Mouse (Mus musculus): ENCODE data around the gene Lrrc20. TPM values are rescaled to one million over a fixed set of nuclear protein-coding genes. Genes with fewer than 3 reads are reported as not detected.
"Not testable (repeated sequence)": the region's sequence is repeated elsewhere in the genome, so short reads cannot be mapped to it uniquely, and the experiment has no call there.

The Lrrc20 gene
- 10 to 100 TPM; 15.1 to 24.4 TPM for total RNA-seq (2021)
- long read RNA-seq, experiment 1, transcript Lrrc20-201 (5 exons, 3,216 nt) = major isoform, 5 of 13 reads
- long read RNA-seq, experiment 1, partial matches to known transcripts = 0 of 13 reads
- long read RNA-seq, experiment 1, other reads (novel, unspliced or antisense) = 8 of 13 reads
- long read RNA-seq, experiment 2, partial matches to known transcripts = 1 of 6 reads
- long read RNA-seq, experiment 2, other reads (novel, unspliced or antisense) = 2 of 6 reads

DNA sequence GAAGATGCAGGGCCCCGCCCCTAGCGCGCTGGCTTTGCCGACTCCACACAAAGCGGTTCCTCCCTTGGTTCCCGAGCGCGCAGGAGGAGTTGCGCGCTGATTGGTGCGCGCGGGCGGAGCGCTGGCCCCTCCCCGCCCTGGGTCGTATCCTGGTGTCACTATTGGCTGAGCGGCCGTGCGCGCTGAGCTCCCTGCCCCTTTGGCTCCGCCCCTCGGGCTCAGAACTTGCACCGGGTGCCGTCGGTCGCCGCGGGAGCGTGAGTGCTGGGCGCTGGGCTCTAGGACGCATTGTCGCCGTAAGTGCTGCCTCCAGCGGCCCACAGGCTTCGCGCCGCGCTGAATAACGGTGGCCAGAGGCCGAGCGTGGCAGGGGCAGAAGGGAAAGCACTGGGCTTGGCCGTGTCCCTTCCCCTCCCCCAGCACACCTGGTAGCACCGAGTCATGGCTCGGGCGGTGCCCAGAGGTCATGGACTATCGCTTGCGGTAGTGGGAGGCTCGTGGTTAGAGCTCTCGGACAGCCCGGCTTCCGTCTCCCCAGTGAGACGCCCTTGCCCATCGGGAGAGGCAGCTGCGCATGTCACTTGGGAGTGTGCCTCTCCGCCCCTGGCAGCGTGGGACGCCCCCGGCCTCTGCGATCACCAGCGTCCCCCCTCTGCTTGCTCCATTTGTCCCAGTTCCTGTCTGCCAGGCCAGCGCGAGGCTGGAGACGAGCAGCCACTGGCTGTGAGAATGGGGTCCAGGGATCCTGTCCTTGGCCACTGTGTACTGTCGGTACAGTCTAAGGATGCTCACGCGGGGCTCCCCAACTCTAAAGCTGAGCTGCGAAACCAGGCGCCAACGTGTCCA lies at the start of gene Lrrc20:
Gene Lrrc20, plus strand, starts transcription at position 208 of the 846 bp plus-strand sequence.
- peak; percentile 96 to 98 for DNase-seq

DNA sequence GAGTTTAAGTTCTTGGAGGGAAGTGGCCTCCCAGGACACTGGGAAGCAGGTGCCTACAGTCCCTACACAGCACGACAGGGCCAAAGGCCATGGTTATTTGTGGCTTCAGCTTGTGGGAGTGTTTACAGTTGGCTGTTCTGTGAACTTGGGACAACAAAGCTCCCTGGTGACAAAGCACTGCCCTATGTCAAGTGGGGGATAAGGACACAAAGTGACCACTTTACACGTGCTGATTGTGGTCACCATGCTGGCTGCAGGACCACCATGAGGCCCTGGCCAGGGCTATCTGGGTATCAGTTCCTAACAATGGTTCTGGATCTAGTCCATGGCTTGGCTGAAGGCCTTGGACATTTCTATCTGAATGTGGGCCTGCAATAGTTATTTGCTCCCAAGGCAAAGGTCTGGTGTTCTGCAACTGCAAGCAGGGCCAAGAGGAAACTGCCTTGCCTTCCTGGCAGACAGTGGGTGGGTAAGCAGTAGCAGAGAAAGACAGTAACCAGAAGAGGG lies 49.3 kb upstream of the Lrrc20 start:
- peak; percentile 27 to 36 for DNase-seq

DNA sequence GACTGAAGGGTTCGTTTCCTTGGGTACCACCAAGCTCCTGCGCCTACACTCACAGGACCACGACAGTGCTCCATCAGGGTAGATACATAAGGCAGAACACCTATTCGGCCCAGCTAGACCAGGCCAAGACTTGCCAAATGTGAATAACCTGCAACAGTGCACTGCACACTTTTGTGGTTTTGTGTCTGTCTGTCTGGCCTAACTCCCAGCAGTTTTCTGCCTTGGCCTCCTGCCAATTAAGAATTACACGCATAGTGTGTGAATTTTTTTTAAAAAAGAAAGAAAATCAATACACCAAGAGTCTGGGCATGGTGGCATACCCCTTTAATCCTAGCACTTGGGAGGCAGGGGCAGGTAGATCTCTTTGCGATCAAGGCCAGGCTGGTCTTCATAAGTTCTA lies 47.6 kb upstream of the Lrrc20 start:
- no peak for DNase-seq

DNA sequence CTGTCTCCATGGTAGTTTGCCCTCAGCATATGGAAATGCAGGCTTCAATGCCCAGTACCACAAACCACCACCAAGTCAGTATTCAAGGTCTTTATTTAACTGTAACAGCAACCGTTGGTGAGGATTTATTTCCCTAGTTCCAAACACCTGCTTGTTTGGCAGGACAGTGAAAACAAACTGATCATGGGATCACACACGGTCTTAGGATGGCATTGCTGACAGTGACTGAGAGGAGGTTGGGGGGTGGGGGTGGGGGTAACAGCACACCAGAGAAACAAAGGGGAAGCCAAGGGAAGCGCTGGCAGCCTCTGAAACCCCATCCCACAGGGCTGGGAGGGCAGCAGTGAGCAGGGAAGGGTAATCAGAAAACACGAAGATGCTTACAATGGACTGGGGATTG lies 47.2 kb upstream of the Lrrc20 start:
- DNase-seq = no peak

DNA sequence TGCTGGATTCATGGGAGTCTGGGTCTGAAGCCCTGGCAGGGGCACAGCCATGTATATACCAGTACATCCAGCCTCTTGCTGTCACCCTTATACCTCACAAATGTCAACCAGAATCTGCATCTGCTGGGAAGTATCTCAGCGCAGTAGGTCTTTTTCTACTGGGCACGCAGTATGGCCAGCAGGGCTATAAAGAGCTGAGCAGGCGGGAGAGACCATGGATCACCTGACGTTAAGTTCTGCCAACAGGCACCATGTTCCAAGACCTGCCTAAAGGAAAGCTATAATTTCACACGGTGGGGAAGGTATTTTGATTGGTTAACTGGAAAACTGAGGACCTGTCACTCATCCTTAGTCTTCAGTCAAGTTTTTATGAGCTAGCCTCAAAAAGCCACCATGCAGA lies 46.6 kb upstream of the Lrrc20 start:
- no peak for DNase-seq

DNA sequence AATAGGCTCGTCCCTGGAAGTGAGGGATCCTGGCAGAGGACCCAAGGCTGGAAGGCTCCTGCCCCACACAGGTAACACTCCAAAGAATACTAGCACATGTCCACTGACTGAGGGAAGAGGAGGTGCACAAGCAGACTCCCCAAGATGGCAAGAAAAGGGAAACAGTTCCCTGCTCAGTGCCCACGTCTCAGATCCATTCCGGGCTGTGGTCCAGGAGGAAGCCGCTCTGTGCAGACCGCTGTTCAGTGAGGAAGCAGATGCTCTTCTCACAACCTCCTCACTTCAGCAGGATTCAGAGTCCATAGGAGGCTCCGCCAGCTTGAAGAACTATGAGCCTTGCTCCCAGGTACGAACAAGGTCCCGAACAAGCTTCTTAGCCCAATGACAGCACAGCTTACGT lies 44.2 kb upstream of the Lrrc20 start:
- no peak for DNase-seq

DNA sequence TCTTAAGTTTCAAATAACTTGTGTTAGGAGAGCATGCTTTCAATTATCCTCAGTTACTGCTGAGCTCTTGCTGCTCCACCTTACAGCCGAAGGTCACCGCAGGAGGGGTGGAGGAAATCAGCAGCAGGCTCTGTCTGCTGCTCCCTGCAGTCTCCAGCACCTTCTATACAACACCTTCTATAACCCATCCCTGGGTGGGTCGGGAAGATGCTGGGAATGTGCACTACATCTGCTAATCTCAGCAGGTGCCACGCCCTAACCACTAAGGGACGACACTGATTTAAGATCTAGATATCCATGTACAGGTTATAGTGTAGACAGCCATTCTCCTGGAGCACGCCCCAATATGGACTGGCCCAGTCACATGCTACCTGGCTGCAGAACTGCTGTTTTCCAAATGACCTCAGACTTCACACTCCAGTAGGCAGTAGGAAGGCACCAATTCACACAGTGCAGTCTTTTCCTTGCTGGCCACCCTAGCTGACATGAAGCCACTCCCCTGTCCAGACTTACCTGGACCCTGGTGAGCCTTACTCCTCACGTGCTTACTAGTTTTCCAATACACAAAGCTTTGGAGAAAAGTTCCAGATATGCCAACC lies 35.3 kb upstream of the Lrrc20 start:
- no peak for DNase-seq

DNA sequence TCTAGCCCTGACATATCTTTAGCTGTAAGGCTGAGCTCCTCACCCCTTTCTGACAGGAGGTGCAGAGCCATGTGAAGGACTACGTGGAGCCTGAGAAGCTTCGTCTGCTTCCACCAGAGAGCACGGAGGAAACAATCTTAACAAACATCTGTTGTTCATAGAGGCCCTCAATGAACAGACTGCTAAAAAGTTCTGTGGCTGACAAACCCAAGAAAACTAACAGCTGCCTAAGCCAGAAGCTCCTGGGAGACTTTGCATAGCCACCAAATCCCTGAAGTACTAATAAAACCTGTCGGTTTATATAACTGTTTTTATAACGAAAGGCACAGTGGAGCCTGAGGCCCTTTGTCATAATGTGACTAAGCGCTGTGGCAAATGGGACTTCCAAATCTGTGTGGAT lies 32.1 kb upstream of the Lrrc20 start:
- no peak for DNase-seq

DNA sequence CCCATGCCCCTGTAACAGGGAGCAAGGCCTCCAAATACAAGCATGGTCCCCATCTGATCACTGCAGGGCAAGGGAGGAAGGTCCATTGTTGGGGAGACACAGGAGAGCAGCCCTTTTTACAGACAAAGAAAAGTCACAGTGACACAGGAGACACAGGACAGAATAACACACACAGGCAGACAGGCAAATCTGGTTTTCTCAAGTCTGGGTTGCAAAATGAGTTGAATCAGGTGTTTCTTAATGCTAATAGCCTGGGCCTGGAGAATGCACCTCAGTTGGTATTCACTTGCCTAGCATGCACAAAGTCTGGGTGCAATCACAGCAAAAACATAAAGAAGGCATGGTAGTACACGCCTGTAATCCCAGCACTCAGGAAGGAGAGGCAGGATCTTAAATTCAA lies 31.7 kb upstream of the Lrrc20 start:
- no peak for DNase-seq

DNA sequence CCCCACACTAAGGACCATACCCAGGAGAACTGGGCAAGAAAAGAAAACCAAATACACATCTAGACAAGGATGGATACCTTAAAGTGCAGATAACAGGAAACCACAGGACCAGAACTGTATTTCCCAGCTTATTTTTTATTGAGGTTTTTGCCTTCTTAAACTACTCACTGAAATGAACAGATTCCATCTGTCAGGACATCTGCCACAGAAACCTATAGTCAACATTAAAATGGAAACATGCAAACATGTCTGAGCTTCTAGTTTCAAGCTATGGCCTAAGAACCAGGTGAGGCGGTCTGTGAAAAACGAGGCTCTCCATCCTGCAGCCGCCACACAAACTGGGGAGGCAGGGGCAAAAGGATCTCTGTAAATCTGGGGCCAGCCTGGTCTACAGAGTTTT lies 30.6 kb upstream of the Lrrc20 start:
- DNase-seq = no peak

DNA sequence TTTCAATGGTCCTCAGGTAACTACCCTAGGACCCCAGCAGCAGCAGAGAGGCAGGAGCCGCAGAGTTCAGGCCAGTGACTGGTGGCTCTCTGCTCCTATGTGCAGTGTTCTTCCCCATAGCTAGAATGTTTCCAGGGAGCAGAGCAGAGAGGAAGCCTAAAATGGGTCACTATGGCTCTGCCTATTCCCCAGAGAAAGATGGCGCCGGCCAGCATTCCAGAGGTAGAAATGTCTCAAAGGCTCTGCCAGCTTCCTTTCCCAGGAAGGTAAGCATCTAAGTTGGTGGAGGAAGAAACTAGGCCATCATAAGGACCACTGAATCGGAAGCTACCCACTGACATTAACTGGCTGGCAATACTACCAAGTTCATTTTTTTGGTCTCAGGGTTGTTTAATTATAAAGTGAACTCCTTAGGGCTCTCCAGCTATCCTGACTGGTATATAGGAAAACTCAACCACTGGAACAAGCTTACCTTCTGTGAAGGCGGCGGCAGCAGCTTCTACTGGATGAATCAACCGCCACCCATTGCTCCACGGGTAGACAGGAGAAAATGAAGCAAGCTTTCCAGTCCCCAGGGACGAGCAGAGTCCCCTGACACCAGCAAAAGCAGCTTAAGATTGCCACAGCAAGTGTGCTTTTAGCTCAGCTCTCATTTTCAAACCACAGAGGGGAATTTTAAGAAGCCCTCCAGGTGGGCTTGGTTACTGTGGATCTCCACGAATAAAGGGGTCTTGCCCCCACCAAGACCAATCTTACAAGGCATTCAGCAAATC lies 27.8 kb upstream of the Lrrc20 start:
- DNase-seq = no peak

DNA sequence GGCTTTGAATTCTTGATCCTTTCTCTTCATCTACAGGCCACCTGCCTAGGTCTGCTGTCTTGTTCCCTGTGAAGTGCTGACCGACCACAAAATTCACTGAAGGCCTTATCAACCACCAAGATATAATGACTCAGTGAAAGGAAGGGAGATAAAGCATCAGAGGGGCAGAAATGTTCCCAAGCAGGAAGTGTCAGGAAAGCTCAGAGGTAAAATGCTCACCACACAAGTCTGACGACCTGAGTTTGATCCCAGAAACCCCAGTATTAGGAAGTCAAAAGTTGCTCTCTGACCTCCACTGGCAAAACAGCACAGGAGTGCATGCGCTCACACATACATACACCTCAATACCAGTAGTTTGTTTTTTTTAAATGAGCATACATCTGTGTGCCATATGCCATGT lies 26.8 kb upstream of the Lrrc20 start:
- DNase-seq = no peak

DNA sequence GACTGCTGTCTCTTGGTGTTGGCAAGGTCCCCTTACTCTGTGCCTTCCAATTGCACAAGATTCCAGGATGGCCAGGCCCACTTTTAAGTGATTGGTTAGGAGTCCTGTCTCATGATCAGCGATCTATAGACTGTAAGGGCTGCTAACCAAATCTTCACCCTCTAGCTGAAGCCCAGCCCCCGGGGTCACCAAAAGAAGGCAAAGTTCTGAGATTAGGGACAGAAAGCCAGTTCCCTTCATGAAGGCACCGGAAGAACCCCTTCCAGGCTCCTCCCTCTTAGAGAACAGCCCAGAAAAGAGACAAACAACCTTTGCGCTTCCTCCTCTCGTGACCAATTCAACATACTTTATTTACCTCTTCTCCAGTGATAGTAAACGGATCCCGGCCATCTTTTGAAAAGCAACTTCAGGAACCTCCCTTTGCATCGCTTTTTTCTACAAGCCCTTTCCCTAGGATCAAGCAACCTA lies 24.1 kb upstream of the Lrrc20 start:
- DNase-seq = peak; percentile 55 to 65

DNA sequence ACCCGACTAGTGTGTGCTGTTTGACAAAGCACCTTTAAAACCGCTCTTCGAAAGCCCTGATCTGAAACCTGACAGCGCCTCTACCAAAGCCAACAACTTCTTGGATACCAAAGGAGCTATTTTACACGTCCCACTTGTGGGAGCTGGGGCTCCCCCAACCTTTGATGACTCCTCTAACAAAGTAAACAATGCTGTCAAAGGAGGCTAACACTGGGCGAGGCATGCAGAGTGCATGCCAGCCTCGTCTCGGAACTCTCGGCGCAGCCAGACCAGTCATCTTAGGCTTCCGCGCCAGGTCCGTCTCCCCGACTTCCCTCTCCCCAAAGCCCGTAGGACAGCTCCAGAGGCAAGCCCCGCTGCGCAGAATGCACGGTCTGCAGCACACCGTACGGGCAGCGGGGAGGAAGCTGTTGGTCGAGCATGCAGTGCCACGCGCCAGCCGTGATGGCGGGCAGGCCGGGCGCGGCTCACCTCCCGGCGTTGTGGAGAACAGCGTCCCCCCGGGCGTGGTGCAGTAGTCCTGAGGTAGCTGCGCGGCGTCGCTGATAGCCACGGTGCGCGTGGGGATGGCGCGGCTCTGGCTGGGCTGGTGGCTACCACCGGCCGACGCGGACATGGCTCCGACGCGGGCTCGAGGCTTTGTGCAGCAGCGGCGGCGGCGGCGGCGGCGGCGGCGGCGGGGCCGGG lies 23.5 kb upstream of the Lrrc20 start:
- DNase-seq = peak; percentile 47 to 59

DNA sequence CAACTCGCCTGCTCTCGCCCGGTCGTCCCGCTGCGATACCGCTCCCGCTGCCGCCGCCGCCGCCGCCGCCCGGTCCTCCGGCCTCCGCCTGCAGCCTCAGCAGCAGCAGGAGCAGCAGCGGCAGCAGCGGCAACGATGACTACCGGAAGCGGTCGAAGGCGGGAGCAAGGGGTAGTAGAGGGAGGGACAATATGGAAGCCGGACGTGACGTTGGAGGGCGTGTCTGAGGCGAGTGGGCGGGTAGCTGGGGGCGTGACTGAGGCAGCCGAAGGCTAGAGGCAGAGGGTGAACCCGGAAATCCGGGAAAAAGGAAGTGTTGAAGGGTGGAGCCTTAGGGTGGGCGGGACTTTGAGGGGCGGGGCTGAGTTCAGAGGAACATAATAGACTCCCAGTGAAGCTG lies 23.0 kb upstream of the Lrrc20 start, which contains the start of gene Eif4ebp2:
Gene Eif4ebp2, minus strand, starts transcription at position 17 of the 400 bp plus-strand sequence.
- peak; percentile 98 to 99 for DNase-seq

DNA sequence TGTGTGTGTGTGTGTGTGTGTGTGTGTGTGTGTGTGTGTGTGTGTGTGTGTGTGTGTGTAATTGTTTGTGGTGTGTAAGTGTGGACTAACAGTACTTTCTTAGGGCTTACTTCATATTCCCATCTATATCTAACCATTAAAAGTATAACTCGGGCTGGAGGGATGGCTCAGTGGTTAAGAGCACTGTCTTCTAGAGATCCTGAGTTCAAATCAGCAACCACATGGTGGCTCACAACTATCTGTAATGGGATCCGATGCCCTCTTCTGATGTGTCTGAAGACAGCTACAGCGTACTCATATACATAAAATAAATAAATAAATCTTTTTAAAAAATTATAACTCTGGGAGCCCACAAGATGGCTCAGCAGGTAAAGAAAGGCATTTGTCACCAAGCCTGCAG lies 22.4 kb upstream of the Lrrc20 start:
- not testable (repeated sequence) for DNase-seq

DNA sequence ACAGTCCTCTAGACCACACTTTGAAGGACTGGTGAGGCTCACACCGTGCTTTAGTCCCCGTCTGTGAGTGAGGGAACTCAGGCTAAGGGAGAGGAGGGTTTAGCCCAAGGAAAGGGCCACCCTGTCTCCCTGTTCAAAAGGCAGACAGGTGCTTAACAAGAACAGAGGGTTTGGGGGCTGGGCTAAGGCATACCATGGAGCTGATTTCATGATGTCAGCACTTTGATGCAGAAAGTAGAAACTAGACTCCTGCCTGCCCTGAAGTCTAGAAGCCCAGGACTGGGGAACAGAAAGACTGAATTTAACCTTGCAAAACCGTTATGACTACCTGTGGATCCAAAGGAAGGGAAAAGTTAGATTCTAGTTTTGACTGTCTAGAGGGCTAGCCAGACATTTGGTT lies 18.4 kb upstream of the Lrrc20 start:
- DNase-seq = no peak

DNA sequence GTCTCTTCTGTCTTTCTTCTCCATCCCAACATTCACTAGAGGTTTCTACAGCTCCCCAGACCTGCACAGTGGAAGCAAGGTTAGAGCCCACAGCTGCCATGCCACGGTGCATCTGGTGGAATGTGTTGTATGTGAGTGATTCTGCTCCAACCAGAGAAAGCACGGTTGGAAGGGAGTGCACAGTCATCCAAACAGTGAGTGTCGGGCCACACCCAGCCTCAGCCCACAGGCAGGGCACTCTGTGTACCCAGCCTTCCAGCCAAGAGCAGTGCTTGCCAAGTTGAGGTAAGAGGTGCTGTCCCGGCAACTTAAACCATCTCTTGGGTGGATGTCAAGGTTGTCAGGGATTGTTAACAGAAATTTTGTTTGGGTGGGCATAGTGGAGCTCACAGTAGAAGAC lies 10.6 kb upstream of the Lrrc20 start:
- DNase-seq = peak in 1 of 2 experiments; percentile 50

DNA sequence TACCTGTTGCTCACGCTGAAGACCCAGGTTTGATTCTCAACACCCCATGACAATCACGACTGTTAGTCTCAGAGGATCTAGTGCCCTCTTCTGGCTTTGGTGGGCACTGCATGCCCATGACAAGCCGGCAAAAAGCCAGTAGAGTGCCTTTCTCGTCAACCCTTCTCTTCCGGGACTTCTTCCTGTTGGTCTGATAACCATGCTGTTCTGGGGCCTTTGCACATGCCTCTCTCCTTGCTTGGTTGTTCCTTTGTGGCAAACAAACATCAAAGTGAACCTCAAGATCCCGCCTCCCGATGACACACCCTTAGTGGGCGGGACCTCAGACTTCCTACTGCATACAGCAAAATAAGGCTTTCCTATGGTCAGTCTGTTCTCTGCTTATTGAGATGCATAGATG lies 9.4 kb upstream of the Lrrc20 start:
- DNase-seq = no peak

DNA sequence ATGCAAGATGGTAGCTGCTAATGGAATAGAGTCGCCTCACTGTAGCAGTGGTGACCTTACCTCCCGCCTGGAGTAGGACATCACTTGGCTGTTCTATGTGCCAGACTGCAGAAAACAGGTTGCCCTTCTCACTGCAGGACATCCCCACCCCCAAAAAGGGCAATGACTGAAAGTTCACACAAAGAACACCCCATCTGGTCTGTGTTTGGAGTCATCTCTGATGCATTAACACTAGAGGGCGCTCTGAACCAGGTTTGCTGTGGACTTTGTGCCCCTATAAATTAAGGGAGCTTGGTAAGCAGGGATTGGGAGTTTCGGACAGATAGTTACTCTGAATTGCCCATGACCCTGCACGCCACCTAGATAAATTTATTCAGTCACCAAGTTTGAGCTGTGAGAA lies 8.7 kb upstream of the Lrrc20 start:
- DNase-seq = peak; percentile 32 to 63

DNA sequence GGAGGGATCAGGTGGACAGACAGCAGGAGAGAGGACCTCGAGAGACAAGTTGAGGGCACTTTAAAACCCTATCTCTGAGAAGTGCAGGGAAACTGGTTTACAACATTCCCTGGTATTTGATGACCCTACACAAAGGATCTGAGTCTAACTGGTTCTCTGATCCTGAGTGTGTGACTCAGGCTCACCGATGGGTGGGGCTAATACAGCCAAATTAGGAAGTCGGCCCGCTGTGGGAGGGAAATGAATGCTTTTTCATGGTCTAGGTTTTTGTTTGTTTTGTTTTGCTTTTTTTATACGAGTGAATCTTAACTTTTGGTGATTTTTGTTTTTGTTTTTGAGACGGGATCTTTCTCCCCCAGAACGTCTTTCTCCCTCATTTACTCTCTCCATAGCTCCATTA lies 6.7 kb upstream of the Lrrc20 start:
- no peak for DNase-seq

DNA sequence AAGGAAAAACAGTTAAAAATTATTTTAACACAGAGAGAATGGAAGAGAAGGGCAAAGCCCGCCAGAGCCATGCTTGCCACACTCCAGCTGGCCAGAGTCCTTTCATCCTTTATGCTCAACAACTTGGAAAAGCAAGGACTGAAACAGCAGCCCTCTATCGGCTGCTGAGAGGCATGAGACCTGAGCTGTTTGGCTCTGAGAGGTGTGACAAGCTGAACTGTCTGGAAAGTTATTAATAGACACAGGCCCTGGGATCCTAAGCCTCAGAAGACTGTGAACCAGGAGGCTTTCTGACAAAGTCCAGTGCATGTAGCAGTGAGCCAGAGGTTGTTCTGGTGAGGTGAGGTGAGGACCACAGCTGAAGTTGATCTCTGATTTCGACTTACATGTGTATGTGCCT lies 2.0 kb upstream of the Lrrc20 start:
- no peak for DNase-seq
